Mouse (Mus musculus): ENCODE measurements around the gene Ptprg. TPM values are rescaled to one million over a fixed set of nuclear protein-coding genes. Genes with fewer than 3 reads are reported as not detected.

Gene Ptprg
- polyA plus RNA-seq (2015; fragmentation: Nextera tagmentation; extraction: Ambion mirVana), result 38.5 and 44.5 TPM in 2 replicates

DNA sequence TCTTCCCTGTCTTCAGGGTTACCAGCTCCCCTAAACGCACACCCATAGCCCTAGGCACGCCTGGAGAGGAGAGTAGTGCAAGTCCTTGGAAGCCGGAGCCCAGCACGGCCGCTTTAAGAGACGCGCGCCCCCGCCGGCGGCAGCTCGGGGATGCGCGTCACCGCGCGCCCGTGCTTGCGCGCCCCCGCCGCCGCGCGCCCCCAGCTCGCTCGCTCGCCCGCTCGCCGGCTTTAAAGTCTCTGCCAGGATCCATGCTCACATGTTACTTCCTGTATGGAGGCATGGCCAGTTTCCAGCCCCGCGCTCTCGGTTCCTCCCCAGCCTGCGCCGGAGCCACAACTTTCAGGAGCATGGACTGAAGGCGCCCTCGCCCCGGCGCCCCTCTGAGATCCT is at the start of gene Ptprg:
Gene Ptprg (plus strand): TSS at position 260 of the 393 bp plus-strand sequence.
- no peaks in the 10 kb centered on the region for H3K36me3 ChIP-seq (ENCODE audit: control insufficient read depth, insufficient read depth, low read length)
- H3K27me3 ChIP-seq (replicated peaks; ENCODE audit: control insufficient read depth, insufficient read depth, low read length), result no peaks in the 10 kb centered on the region
- H3K4me3 ChIP-seq (ENCODE audit: low read length), result peak within 1 kb of the TSS; percentile 89
- peak within 1 kb of the TSS; percentile 97 for H3K27ac ChIP-seq (ENCODE audit: low read depth, low read length)
- WGBS, result under 1% methylated on average over 38 of the region's 40 CpGs
- peak within 1 kb of the TSS; percentile 72 for H3K4me2 ChIP-seq (ENCODE audit: low read length)
- no peaks in the 10 kb centered on the region for H3K9me3 ChIP-seq (ENCODE audit: control insufficient read depth, low read length)
- H3K9ac ChIP-seq (ENCODE audit: low read depth, low read length), result peak within 1 kb of the TSS; percentile 90
- H3K4me1 ChIP-seq (ENCODE audit: control insufficient read depth, insufficient read depth, low read depth, low read length), result peaks cover 9% of the 10 kb centered on the region
- ATAC-seq, result peak; percentile 90

DNA sequence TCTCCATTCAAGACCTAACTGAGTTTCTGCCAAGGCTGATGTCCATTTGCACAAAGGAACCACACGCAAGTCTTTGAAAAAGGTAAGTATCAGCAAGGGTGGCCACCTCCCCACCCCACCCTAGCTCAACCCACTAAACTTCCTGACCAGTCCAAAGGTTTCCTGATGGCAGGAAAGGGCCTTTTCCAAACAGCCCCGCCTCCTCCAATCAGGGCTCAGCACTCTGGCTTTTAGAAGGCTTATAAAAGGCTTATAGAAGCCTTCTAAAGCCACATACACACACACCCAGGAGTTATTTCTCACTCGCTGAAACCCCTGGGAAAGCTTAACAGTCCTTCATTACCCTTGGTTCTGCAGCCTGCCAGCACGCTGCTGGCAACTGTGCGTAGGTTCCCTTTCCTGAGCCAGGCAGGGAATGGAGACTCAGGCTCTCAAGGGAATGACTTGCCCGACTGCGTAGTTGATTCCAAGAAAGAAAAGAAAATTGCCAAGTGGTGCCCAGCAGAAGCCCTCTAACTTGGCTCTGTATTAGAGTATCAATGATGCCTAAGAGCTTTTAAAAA is 49.4 kb upstream of the Ptprg start:
- Histone ChIP-seq H3K4me2 (ENCODE audit: low read length) (no peak overlapping the region), H3K36me3 (ENCODE audit: control insufficient read depth, insufficient read depth, low read length) (no peaks in the 10 kb centered on the region), H3K4me3 (ENCODE audit: low read length) (no peak overlapping the region), H3K9ac (ENCODE audit: low read depth, low read length) (no peak overlapping the region), H3K27ac (ENCODE audit: low read depth, low read length) (no peak overlapping the region), H3K4me1 (ENCODE audit: control insufficient read depth, insufficient read depth, low read depth, low read length) (no peaks in the 10 kb centered on the region), H3K27me3 (replicated peaks; ENCODE audit: control insufficient read depth, insufficient read depth, low read length) (no peaks in the 10 kb centered on the region), H3K9me3 (ENCODE audit: control insufficient read depth, low read length) (no peaks in the 10 kb centered on the region)
- peak; percentile 42; the same call in 1 of the 2 replicates for ATAC-seq
- WGBS, result 56% methylated on average over 7 of the region's 7 CpGs

DNA sequence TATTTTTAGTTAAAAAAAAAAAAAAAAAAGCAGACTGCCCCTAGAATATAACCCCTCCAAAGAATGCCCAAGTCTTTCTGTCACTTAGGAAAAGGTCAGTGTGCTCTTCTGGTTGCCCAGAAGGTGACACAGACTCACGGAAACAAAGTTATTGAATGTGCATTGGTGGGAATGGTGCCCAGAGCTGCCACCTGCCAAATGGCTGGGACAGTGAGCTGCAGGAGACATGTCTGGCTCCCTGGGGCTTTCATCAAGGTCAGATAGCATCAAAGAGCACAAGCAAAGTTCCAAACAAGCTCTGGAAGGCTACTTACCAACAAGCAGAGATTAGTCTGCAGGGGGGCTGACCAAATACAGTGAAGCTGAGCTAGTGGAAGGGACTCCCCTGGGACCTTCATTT is 43.2 kb upstream of the Ptprg start:
- H3K9ac ChIP-seq (ENCODE audit: low read depth, low read length), result no peak overlapping the region
- ATAC-seq, result no peak
- no peaks in the 10 kb centered on the region for H3K9me3 ChIP-seq (ENCODE audit: control insufficient read depth, low read length)
- H3K4me1 ChIP-seq (ENCODE audit: control insufficient read depth, insufficient read depth, low read depth, low read length), result no peaks in the 10 kb centered on the region
- H3K36me3 ChIP-seq (ENCODE audit: control insufficient read depth, insufficient read depth, low read length), result no peaks in the 10 kb centered on the region
- no peak overlapping the region for H3K4me2 ChIP-seq (ENCODE audit: low read length)
- H3K4me3 ChIP-seq (ENCODE audit: low read length), result no peak overlapping the region
- 70% methylated on average over 1 of the region's 1 CpGs for WGBS
- H3K27me3 ChIP-seq (replicated peaks; ENCODE audit: control insufficient read depth, insufficient read depth, low read length), result no peaks in the 10 kb centered on the region
- H3K27ac ChIP-seq (ENCODE audit: low read depth, low read length), result no peak overlapping the region

DNA sequence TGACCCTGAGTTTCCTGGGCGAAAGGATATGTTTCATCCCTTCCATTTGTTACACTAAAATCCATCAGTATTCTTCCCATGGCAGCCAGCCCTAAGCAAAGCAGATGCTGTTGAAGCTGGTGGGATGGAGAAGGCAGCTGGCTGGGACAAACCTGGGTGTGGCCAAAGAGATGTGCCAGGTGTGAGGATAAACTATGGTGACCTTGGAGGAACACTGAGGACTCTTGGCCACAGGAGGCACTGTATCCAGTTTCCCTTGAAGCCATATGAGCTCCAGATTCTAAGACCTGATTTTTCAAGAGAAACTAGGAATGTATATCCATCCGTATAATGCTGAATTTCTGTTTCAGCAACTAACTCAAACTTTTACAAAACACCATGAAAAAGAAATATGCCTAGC is 34.2 kb upstream of the Ptprg start:
- WGBS, result 95% methylated on average over 2 of the region's 2 CpGs
- no peak overlapping the region for H3K27ac ChIP-seq (ENCODE audit: low read depth, low read length)
- H3K4me1 ChIP-seq (ENCODE audit: control insufficient read depth, insufficient read depth, low read depth, low read length), result no peaks in the 10 kb centered on the region
- ATAC-seq, result no peak
- no peaks in the 10 kb centered on the region for H3K27me3 ChIP-seq (replicated peaks; ENCODE audit: control insufficient read depth, insufficient read depth, low read length)
- no peaks in the 10 kb centered on the region for H3K36me3 ChIP-seq (ENCODE audit: control insufficient read depth, insufficient read depth, low read length)
- no peak overlapping the region for H3K4me3 ChIP-seq (ENCODE audit: low read length)
- no peak overlapping the region for H3K9ac ChIP-seq (ENCODE audit: low read depth, low read length)
- H3K4me2 ChIP-seq (ENCODE audit: low read length), result no peak overlapping the region
- H3K9me3 ChIP-seq (ENCODE audit: control insufficient read depth, low read length), result no peaks in the 10 kb centered on the region

DNA sequence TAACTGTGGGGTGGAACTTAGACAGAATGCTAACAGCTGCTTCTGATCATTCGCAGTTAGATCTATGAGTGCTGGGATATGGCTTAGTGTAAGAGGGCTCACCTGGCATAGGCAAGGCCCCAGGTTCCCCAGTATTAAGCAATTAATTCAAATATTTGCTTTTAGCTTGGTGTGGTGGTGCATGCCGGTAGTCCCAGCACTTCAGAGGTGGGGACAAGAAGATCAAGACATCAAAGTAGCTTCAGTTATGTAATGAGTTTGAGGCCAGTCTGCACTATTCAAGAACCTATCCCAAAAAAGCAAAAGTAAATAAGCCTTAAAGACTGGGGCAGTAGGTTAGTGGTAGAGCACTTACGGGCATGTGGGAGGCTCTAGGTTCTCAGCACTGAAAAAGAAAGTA is 30.3 kb upstream of the Ptprg start:
- no peak for ATAC-seq
- H3K27me3 ChIP-seq (replicated peaks; ENCODE audit: control insufficient read depth, insufficient read depth, low read length), result no peaks in the 10 kb centered on the region
- no peak overlapping the region for H3K4me3 ChIP-seq (ENCODE audit: low read length)
- H3K9me3 ChIP-seq (ENCODE audit: control insufficient read depth, low read length), result no peaks in the 10 kb centered on the region
- no peak overlapping the region for H3K27ac ChIP-seq (ENCODE audit: low read depth, low read length)
- no peaks in the 10 kb centered on the region for H3K36me3 ChIP-seq (ENCODE audit: control insufficient read depth, insufficient read depth, low read length)
- H3K4me1 ChIP-seq (ENCODE audit: control insufficient read depth, insufficient read depth, low read depth, low read length), result no peaks in the 10 kb centered on the region
- no peak overlapping the region for H3K4me2 ChIP-seq (ENCODE audit: low read length)
- 90% methylated on average over 3 of the region's 3 CpGs for WGBS
- no peak overlapping the region for H3K9ac ChIP-seq (ENCODE audit: low read depth, low read length)

DNA sequence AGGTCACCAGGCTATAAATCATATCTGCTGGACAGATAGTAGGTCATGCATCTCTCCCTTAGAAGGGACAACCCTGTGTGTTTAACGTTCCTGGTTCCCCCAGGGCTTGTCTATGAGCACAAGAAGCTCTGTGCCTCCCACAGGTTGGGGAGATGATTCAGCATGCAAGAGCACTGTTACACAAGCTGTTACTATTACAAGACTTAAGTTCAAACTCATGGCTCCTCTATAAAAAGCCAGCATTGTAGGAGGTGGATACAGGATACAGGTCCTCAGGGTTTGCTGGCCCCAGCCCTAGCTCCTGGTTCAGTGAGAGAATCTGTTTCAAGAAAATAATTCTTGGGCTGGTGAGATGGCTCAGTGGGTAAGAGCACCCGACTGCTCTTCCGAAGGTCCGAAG is 23.7 kb upstream of the Ptprg start:
- Histone ChIP-seq H3K4me2 (ENCODE audit: low read length) (no peak overlapping the region), H3K4me1 (ENCODE audit: control insufficient read depth, insufficient read depth, low read depth, low read length) (no peaks in the 10 kb centered on the region), H3K9me3 (ENCODE audit: control insufficient read depth, low read length) (no peaks in the 10 kb centered on the region), H3K9ac (ENCODE audit: low read depth, low read length) (no peak overlapping the region), H3K4me3 (ENCODE audit: low read length) (no peak overlapping the region), H3K27ac (ENCODE audit: low read depth, low read length) (no peak overlapping the region), H3K36me3 (ENCODE audit: control insufficient read depth, insufficient read depth, low read length) (no peaks in the 10 kb centered on the region), H3K27me3 (replicated peaks; ENCODE audit: control insufficient read depth, insufficient read depth, low read length) (no peaks in the 10 kb centered on the region)
- ATAC-seq, result no peak
- WGBS, result 98% methylated on average over 4 of the region's 4 CpGs

DNA sequence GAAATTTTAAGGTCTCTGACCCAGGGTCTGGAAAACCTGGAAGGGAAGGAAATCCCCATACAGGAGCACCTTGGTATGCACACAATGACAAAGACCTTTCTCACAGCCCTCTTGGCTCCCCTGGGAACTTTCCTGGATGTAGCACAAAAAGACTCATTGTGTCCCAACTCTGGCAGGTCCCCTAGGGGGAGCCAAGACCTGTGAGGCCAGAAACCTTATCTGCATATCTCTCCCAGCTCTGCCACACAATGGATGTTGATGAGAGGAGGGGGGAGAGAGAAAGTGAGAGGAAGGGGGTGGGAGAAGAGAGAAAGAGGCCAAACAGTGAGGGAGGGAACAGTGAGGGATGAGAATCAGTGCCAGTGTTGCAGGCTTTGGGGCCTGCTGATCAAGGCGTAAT is 18.9 kb upstream of the Ptprg start:
- Histone ChIP-seq H3K9me3 (ENCODE audit: control insufficient read depth, low read length) (no peaks in the 10 kb centered on the region), H3K4me2 (ENCODE audit: low read length) (no peak overlapping the region), H3K4me3 (ENCODE audit: low read length) (no peak overlapping the region), H3K36me3 (ENCODE audit: control insufficient read depth, insufficient read depth, low read length) (no peaks in the 10 kb centered on the region), H3K9ac (ENCODE audit: low read depth, low read length) (no peak overlapping the region), H3K27ac (ENCODE audit: low read depth, low read length) (no peak overlapping the region), H3K4me1 (ENCODE audit: control insufficient read depth, insufficient read depth, low read depth, low read length) (no peaks in the 10 kb centered on the region), H3K27me3 (replicated peaks; ENCODE audit: control insufficient read depth, insufficient read depth, low read length) (no peaks in the 10 kb centered on the region)
- WGBS, result 27% methylated on average over 1 of the region's 1 CpGs
- no peak for ATAC-seq

DNA sequence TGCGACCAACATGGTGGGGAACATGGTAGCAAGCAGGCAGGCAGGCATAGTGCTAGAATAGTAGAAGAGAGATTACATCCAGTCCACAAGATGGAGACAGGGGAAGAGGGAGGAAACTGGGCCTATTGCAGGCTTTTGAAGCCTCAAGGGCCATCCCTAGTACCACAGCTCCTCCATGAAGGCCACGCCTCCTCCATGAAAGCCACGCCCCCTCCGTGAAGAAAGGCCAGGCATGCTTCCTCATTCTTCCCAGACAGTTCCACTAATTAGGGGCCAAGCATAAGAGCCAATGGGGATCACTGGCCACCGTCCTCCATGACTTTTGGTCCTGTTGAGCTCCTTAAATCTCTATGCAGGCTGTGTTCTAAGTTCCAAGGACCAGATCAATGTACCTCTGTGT is 17.2 kb upstream of the Ptprg start:
- H3K9ac ChIP-seq (ENCODE audit: low read depth, low read length), result no peak overlapping the region
- no peaks in the 10 kb centered on the region for H3K36me3 ChIP-seq (ENCODE audit: control insufficient read depth, insufficient read depth, low read length)
- H3K27ac ChIP-seq (ENCODE audit: low read depth, low read length), result no peak overlapping the region
- H3K4me1 ChIP-seq (ENCODE audit: control insufficient read depth, insufficient read depth, low read depth, low read length), result no peaks in the 10 kb centered on the region
- no peaks in the 10 kb centered on the region for H3K9me3 ChIP-seq (ENCODE audit: control insufficient read depth, low read length)
- no peak overlapping the region for H3K4me2 ChIP-seq (ENCODE audit: low read length)
- no peak overlapping the region for H3K4me3 ChIP-seq (ENCODE audit: low read length)
- H3K27me3 ChIP-seq (replicated peaks; ENCODE audit: control insufficient read depth, insufficient read depth, low read length), result no peaks in the 10 kb centered on the region
- 81% methylated on average over 5 of the region's 5 CpGs for WGBS
- no peak for ATAC-seq

DNA sequence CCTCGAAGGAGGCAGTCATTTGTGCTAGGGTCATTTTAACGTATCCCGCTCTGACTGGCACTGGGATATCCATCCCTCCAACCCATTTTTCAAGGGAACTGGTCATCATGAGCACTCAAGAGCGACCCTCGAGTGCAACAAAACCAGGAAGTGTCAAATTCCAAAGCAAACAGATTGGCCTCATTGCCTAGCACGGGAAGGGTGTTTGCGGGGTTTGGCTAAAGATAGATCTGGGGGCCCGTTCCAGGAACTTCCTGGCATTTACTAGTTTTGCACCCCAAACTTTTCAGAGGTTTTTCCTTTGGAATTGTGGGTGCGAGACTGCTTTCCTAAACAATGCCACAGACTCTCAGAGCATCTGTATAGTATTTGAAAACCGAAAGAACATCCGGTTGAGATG is 1.4 kb upstream of the Ptprg start:
- Histone ChIP-seq H3K4me2 (ENCODE audit: low read length) (peak overlapping the region; percentile 72), H3K4me3 (ENCODE audit: low read length) (peak overlapping the region; percentile 89), H3K27me3 (replicated peaks; ENCODE audit: control insufficient read depth, insufficient read depth, low read length) (no peaks in the 10 kb centered on the region), H3K4me1 (ENCODE audit: control insufficient read depth, insufficient read depth, low read depth, low read length) (peaks cover 3% of the 10 kb centered on the region; the same call in 1 of the 2 replicates), H3K9ac (ENCODE audit: low read depth, low read length) (no peak overlapping the region), H3K27ac (ENCODE audit: low read depth, low read length) (no peak overlapping the region), H3K9me3 (ENCODE audit: control insufficient read depth, low read length) (no peaks in the 10 kb centered on the region), H3K36me3 (ENCODE audit: control insufficient read depth, insufficient read depth, low read length) (no peaks in the 10 kb centered on the region)
- 34% methylated on average over 11 of the region's 11 CpGs for WGBS
- ATAC-seq, result no peak
